Mouse (Mus musculus): ENCODE measurements around the gene Dzank1.

- TF ChIP-seq CTCF (IDR thresholded peaks at IDR 0.05; ENCODE audit: borderline replicate concordance, control insufficient read depth, extremely low read depth, insufficient read depth, low read length, poor library complexity) (no peak), POLR2A (IDR thresholded peaks at IDR 0.05; ENCODE audit: control insufficient read depth, extremely low read depth, insufficient read depth, low read length, poor library complexity) (no peak)
Measured at GRCm38 (mm10) chr2:144547559-144547958, 20.3 kb upstream of the Dzank1 start.
